Mouse (Mus musculus) C2C12 (cell line): ENCODE results near the gene Trim11. TPM values are rescaled to one million over a fixed set of nuclear protein-coding genes. Genes with fewer than 3 reads are reported as not detected.
"Not testable (repeated sequence)": the region's sequence is repeated elsewhere in the genome, so short reads cannot be mapped to it uniquely, and the experiment has no call there.

Experiments used
- H3K27me3 ChIP-seq: one replicate; pipeline ENCODE4 v1.6.1; 2011; ENCODE audit not compliant: control insufficient read depth, insufficient read depth, insufficient read length
- H3K36me3 ChIP-seq: one replicate; pipeline ENCODE4 v1.6.1; 2011; ENCODE audit not compliant: control insufficient read depth, insufficient read depth
- H3K4me3 ChIP-seq: one replicate; pipeline ENCODE4 v1.5.1; 2011; ENCODE audit warnings: mild to moderate bottlenecking, control low read depth; ENCODE audit not compliant: poor library complexity, insufficient read depth, severe bottlenecking
- H3K79me2 ChIP-seq: one replicate; pipeline ENCODE4 v1.6.1; 2011; ENCODE audit not compliant: control insufficient read depth, insufficient read depth
- H3K79me3 ChIP-seq: one replicate; pipeline ENCODE4 v1.6.1; 2011; ENCODE audit warnings: low read depth, control low read depth
- H3ac ChIP-seq: one replicate; pipeline ENCODE3; 2011; ENCODE audit warnings: low read depth; ENCODE audit not compliant: control insufficient read depth, insufficient read length
- CEBPB ChIP-seq: IDR thresholded peaks from one replicate; pipeline ENCODE4 v1.6.1; 2011; ENCODE audit warnings: low read depth, mild to moderate bottlenecking, control low read depth, moderate library complexity
- CTCF ChIP-seq: IDR thresholded peaks from one replicate; pipeline ENCODE4 v1.5.1; 2011; ENCODE audit not compliant: control insufficient read depth, insufficient read depth, insufficient read length
- FOSL1 ChIP-seq: IDR thresholded peaks from one replicate; pipeline ENCODE4 v1.8.0; 2011; ENCODE audit warnings: mild to moderate bottlenecking, low read length; ENCODE audit not compliant: poor library complexity, insufficient read depth, severe bottlenecking
- MAX ChIP-seq: IDR thresholded peaks from one replicate; pipeline ENCODE4 v1.6.1; 2011; ENCODE audit warnings: mild to moderate bottlenecking, control low read depth
- MYOD1 ChIP-seq: IDR thresholded peaks from one replicate; pipeline ENCODE4 v1.6.1; 2011; ENCODE audit warnings: low read depth; ENCODE audit not compliant: control insufficient read depth, insufficient read length
- MYOG ChIP-seq: IDR thresholded peaks from one replicate; pipeline ENCODE4 v1.6.1; 2011; ENCODE audit not compliant: control insufficient read depth, insufficient read length; ENCODE audit errors: extremely low read depth
- USF1 ChIP-seq: IDR thresholded peaks from one replicate; pipeline ENCODE4 v1.6.1; 2011; ENCODE audit warnings: low read depth, mild to moderate bottlenecking, control low read depth, moderate library complexity
- polyA plus RNA-seq: library from polyadenylated mRNA; unstranded; fragments of >200 nt; fragmentation: generic; extraction: Trizol; gene quantifications from one replicate; pipeline ENCODE4 v1.2.1, GENCODE M21; 2012; ENCODE audit warnings: missing spikeins

Trim11 gene
- polyA plus RNA-seq, 1 experiment: 15.1 TPM

GRCm38 (mm10) chr11:58948542-58949479 is 29.1 kb upstream of the Trim11 start, which contains the start of gene Hist3h2ba:
Gene Hist3h2ba, plus strand, starts transcription at chr11:58948920.
- Histone ChIP-seq H3K27me3 (peaks cover 32% of the 10 kb centered on the region), H3K36me3 (no peaks in the 10 kb centered on the region), H3ac (no peak within 1 kb of the TSS), H3K79me3 (no peaks in the 10 kb centered on the region), H3K4me3 (no peak within 1 kb of the TSS), H3K79me2 (no peaks in the 10 kb centered on the region)
- TF ChIP-seq USF1: no peak
- TF ChIP-seq CEBPB: no peak
- no peak for TF ChIP-seq CTCF
- TF ChIP-seq MYOD1: no peak
- no peak for TF ChIP-seq MYOG
- no peak for TF ChIP-seq FOSL1
- TF ChIP-seq MAX: no peak

DNA sequence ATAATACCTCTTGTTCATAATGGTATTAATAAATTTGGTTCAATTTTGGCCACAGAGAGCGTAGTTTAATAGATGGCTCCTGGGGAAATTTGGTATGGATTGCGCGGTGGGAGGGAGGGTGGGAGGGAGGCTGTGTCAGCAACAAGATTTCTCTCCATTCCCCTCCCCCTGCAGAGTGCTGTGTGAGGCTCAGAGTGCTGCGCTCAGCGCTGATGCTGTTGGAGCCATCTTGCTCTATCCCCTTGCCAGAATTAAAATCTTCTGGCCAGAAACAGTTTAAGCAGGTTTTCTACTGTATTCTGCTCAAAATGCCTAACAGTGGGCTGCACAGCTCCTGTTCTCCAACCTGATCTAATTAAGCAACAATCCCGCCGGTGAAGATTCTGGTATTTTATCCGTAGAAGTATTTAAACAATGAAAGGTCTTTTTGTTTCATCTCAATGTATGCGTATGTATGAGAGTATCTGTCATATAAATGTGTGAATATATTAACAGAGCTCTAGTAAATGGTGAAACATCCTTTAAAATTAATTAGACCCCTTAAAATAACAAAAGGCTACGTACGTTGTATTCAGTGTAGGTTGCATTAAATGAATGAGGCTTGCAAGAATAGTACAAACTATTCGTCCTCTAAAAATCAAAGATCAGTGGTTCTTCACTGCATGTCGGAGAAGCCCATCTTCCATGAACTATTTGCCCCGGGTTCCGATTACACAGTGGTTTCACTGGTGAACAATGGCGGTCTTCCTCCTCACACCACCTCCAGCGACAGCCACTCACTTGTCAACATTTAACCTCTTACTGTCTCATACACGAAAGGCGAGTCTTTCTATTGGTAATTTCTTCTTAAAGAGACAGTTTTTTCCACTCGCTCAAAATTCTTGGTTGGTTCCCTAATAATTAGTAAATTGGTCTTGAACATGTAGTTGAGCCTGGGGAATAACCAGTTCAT is 28.1 kb upstream of the Trim11 start:
- H3K79me2 ChIP-seq: no peaks in the 10 kb centered on the region
- no peaks in the 10 kb centered on the region for H3K36me3 ChIP-seq
- H3K27me3 ChIP-seq: peaks cover 26% of the 10 kb centered on the region
- no peak overlapping the region for H3ac ChIP-seq
- TF ChIP-seq MAX (no peak), CEBPB (peak; percentile 29), USF1 (no peak), MYOG (no peak), CTCF (no peak), FOSL1 (no peak), MYOD1 (no peak)
- H3K4me3 ChIP-seq: no peak overlapping the region
- no peaks in the 10 kb centered on the region for H3K79me3 ChIP-seq

GRCm38 (mm10) chr11:58951210-58951609 is 26.7 kb upstream of the Trim11 start:
- Histone ChIP-seq H3K36me3 (peaks cover 7% of the 10 kb centered on the region), H3K79me3 (peaks cover 10% of the 10 kb centered on the region), H3ac (no peak overlapping the region), H3K27me3 (peaks cover 15% of the 10 kb centered on the region), H3K4me3 (no peak overlapping the region), H3K79me2 (peaks cover 13% of the 10 kb centered on the region)
- TF ChIP-seq MAX (no peak), CTCF (no peak), FOSL1 (no peak), CEBPB (no peak), USF1 (no peak), MYOG (no peak), MYOD1 (no peak)

DNA sequence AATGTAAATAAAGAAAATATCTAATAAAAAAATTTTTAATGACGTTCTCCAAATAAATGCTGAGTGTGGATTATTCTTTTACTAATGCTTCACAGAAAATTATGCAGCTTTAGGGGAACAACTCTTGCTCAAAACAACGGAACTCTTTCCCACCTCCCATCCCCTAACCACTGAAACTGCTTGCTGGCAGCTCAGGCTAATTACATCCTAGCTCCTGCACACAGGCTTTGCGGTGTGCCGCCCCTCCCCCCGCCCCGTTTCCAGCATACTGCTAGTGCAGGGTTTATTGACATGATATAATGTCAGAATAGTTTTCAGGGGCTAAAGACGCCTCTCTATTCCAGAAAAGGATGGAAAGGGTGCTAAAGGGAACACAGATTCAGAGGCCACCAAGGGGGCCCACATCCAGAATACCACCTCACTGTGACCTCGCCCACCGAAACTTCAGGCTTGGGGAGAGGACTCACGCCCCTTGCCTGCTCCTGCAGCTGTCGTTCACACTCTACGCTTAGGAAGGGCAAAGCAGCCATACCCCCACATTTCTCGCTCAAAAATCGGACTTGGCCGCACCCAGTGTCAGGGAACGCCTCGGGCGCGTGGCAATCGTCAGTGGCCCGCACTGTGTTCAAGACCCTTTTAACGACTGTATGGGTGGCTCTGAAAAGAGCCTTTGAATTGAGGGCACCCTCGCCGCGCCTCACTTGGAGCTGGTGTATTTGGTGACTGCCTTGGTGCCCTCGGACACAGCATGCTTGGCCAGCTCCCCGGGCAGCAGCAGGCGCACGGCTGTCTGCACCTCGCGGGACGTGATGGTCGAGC is 24.3 kb upstream of the Trim11 start:
- Histone ChIP-seq H3K27me3 (peaks cover 13% of the 10 kb centered on the region), H3K4me3 (no peak overlapping the region), H3K79me2 (peaks cover 29% of the 10 kb centered on the region), H3K79me3 (peaks cover 17% of the 10 kb centered on the region), H3ac (peak overlapping the region; percentile 57), H3K36me3 (peaks cover 24% of the 10 kb centered on the region)
- no peak for TF ChIP-seq MYOD1
- no peak for TF ChIP-seq USF1
- no peak for TF ChIP-seq FOSL1
- TF ChIP-seq MYOG: no peak
- no peak for TF ChIP-seq MAX
- TF ChIP-seq CTCF: no peak

- H3K4me3 ChIP-seq, H3K27me3 ChIP-seq: not testable (repeated sequence)
- H3ac ChIP-seq: peak overlapping the region; percentile 32
- peaks cover 24% of the 10 kb centered on the region for H3K36me3 ChIP-seq
- H3K79me2 ChIP-seq: peaks cover 29% of the 10 kb centered on the region
- H3K79me3 ChIP-seq: peaks cover 17% of the 10 kb centered on the region
These were observed 23.8 kb upstream of the Trim11 start for GRCm38 (mm10) chr11:58954170-58954419.
